Comparison of ENCODE assay signal across 9 mouse cellular contexts in genomic region chr16:17758902-17759301, GRCm38 (mm10). TPM values are rescaled to one million over a fixed set of nuclear protein-coding genes. Genes with fewer than 3 reads are reported as not detected.
A peak's percentile ranks its signal among the peaks of the same experiment; 100 is the strongest.
DNase-seq lines count a peak whose midpoint lies in the region; ATAC-seq lines count a peak whose summit lies in the region.
"Had no signal": no experiment of that assay in that cellular context is flagged by ENCODE, and none has a peak within 500 bp of the region (broad histone marks: within the 10 kb centered on the region; RNA-seq: fewer than 3 reads in every experiment).

No protein-coding gene starts in this region.

- H3K4me2 ChIP-seq in heart, embryonic 12.5 days, result peak overlapping the region; percentile 98
- peak overlapping the region; percentile 95 for H3K4me2 ChIP-seq in forebrain, embryonic 13.5 days
- H3K4me2 ChIP-seq in kidney, embryonic 16.5 days (replicated peaks; ENCODE audit: low read depth, low read length), result peak overlapping the region; percentile 92
- H3K4me2 ChIP-seq in midbrain, embryonic 15.5 days, result peak overlapping the region; percentile 64

- ATAC-seq in heart, embryonic 12.5 days (ENCODE audit: insufficient number of reproducible peaks, low FRiP score), result no peak; the same call in 1 of the 2 replicates
- no peak for ATAC-seq in forebrain, embryonic 13.5 days
- peak; percentile 32; the same call in 1 of the 2 replicates for ATAC-seq in kidney, embryonic 16.5 days (ENCODE audit: low FRiP score, low TSS enrichment)
- ATAC-seq in midbrain, embryonic 15.5 days (replicated peaks), result peak; percentile 40; the same call in 1 of the 2 replicates

- H3K27me3 ChIP-seq in heart, embryonic 12.5 days (replicated peaks), result no peaks in the 10 kb centered on the region
- H3K27me3 ChIP-seq in forebrain, embryonic 13.5 days, result 0 out of 2 replicates have a peak, but pooled peaks cover 5% of the 10 kb centered on the region
- H3K27me3 ChIP-seq in kidney, embryonic 16.5 days (ENCODE audit: insufficient read depth, low read length), result no peaks in the 10 kb centered on the region
- no peaks in the 10 kb centered on the region for H3K27me3 ChIP-seq in midbrain, embryonic 15.5 days (replicated peaks)

- H3K9me3 ChIP-seq in heart, embryonic 12.5 days (replicated peaks), result no peaks in the 10 kb centered on the region
- no peaks in the 10 kb centered on the region for H3K9me3 ChIP-seq in forebrain, embryonic 13.5 days (replicated peaks)
- no peaks in the 10 kb centered on the region for H3K9me3 ChIP-seq in kidney, embryonic 16.5 days (ENCODE audit: low read length)
- no peaks in the 10 kb centered on the region for H3K9me3 ChIP-seq in midbrain, embryonic 15.5 days

- no peaks in the 10 kb centered on the region; the same call in 1 of the 2 replicates for H3K36me3 ChIP-seq in heart, embryonic 12.5 days
- 0 out of 2 replicates have a peak, but pooled peaks cover 2% of the 10 kb centered on the region for H3K36me3 ChIP-seq in forebrain, embryonic 13.5 days (ENCODE audit: poor library complexity, severe bottlenecking)
- no peaks in the 10 kb centered on the region for H3K36me3 ChIP-seq in kidney, embryonic 16.5 days (ENCODE audit: insufficient read depth, low read length)
- H3K36me3 ChIP-seq in midbrain, embryonic 15.5 days (replicated peaks), result no peaks in the 10 kb centered on the region

- intact Hi-C loops in heart, postnatal 25 days (cut with DNase I), result no loop called here
- intact Hi-C loops in left cerebral cortex, postnatal 4 days (cut with DNase I), result no loop called here

- H3K4me3 ChIP-seq in heart, embryonic 12.5 days, result peak overlapping the region; percentile 81
- peak overlapping the region; percentile 69 for H3K4me3 ChIP-seq in forebrain, embryonic 13.5 days
- peak overlapping the region; percentile 64 for H3K4me3 ChIP-seq in kidney, embryonic 16.5 days (ENCODE audit: low read length)
- peak overlapping the region; percentile 79 for H3K4me3 ChIP-seq in midbrain, embryonic 15.5 days

- no peak for DNase-seq in heart, postnatal 25 days (ENCODE audit: low spot score)
- no peak for DNase-seq in cerebellum, postnatal 10 days
- no peak for DNase-seq in left cerebral cortex, postnatal 4 days
- no peak for DNase-seq in gastrocnemius, postnatal 4 days (ENCODE audit: low spot score in 2 of 2)

- peak overlapping the region; percentile 95; the same call in 1 of the 2 replicates for H3K9ac ChIP-seq in heart, embryonic 12.5 days
- H3K9ac ChIP-seq in forebrain, embryonic 13.5 days, result peak overlapping the region; percentile 51
- H3K9ac ChIP-seq in kidney, embryonic 16.5 days (replicated peaks; ENCODE audit: low read length), result peak overlapping the region; percentile 89
- H3K9ac ChIP-seq in midbrain, embryonic 15.5 days, result peak overlapping the region; percentile 93

- H3K4me1 ChIP-seq in heart, embryonic 12.5 days (replicated peaks), result peaks cover 27% of the 10 kb centered on the region
- H3K4me1 ChIP-seq in forebrain, embryonic 13.5 days, result peaks cover 27% of the 10 kb centered on the region
- peaks cover 19% of the 10 kb centered on the region for H3K4me1 ChIP-seq in kidney, embryonic 16.5 days (ENCODE audit: insufficient read depth, low read length)
- peaks cover 29% of the 10 kb centered on the region for H3K4me1 ChIP-seq in midbrain, embryonic 15.5 days

- 43% methylated on average over 9 of the region's 9 CpGs for WGBS in heart, embryonic 12.5 days
- 58% methylated on average over 9 of the region's 9 CpGs for WGBS in forebrain, embryonic 13.5 days
- 48% methylated on average over 9 of the region's 9 CpGs for WGBS in kidney, embryonic 16.5 days
- WGBS in midbrain, embryonic 15.5 days, result 47% methylated on average over 9 of the region's 9 CpGs

- H3K27ac ChIP-seq in heart, embryonic 12.5 days (ENCODE audit: poor library complexity, severe bottlenecking), result peak overlapping the region; percentile 53
- H3K27ac ChIP-seq in forebrain, embryonic 13.5 days, result no peak overlapping the region
- peak overlapping the region; percentile 39; the same call in 1 of the 2 replicates for H3K27ac ChIP-seq in kidney, embryonic 16.5 days (ENCODE audit: low read length)
- peak overlapping the region; percentile 77 for H3K27ac ChIP-seq in midbrain, embryonic 15.5 days

RNA-seq across cellular contexts. Expression of gene Klhl22, which starts 0.5 kb away (rescaled TPM):
- polyA plus RNA-seq in heart, embryonic 12.5 days (2016; fragmentation: Nextera tagmentation; extraction: Ambion mirVana), result 42.7 and 44.4 TPM in 2 replicates
- 10 to 100 TPM; 16.1 to 16.7 TPM for total RNA-seq in heart, postnatal 25 days (2021)
- polyA plus RNA-seq in forebrain, embryonic 13.5 days (2015; fragmentation: Nextera tagmentation; extraction: Ambion mirVana), result 53.4 and 55.6 TPM in 2 replicates
- polyA plus RNA-seq in kidney, embryonic 16.5 days (2015; fragmentation: Nextera tagmentation; extraction: Ambion mirVana), result 69.8 and 72.0 TPM in 2 replicates
- polyA plus RNA-seq in midbrain, embryonic 15.5 days (2015; fragmentation: Nextera tagmentation; extraction: Ambion mirVana), result 93.2 and 93.4 TPM in 2 replicates
- 10 to 100 TPM; 86.2 to 95.3 TPM for total RNA-seq in left cerebral cortex, postnatal 4 days (2021)
- total RNA-seq in gastrocnemius, postnatal 4 days (2021), result 10 to 100 TPM; 56.9 to 60.4 TPM

RNA-seq across cellular contexts. Expression of gene Med15, which starts 26.2 kb away (rescaled TPM):
- 36.9 and 39.9 TPM in 2 replicates for polyA plus RNA-seq in heart, embryonic 12.5 days (2016; fragmentation: Nextera tagmentation; extraction: Ambion mirVana)
- 10 to 100 TPM; 24.5 to 26.6 TPM for total RNA-seq in heart, postnatal 25 days (2021)
- polyA plus RNA-seq in forebrain, embryonic 13.5 days (2015; fragmentation: Nextera tagmentation; extraction: Ambion mirVana), result 42.0 and 45.2 TPM in 2 replicates
- 44.1 and 56.1 TPM in 2 replicates for polyA plus RNA-seq in kidney, embryonic 16.5 days (2015; fragmentation: Nextera tagmentation; extraction: Ambion mirVana)
- polyA plus RNA-seq in midbrain, embryonic 15.5 days (2015; fragmentation: Nextera tagmentation; extraction: Ambion mirVana), result 53.2 and 59.4 TPM in 2 replicates
- total RNA-seq in left cerebral cortex, postnatal 4 days (2021), result 10 to 100 TPM; 78.9 to 80.8 TPM
- 10 to 100 TPM; 36.9 to 46.9 TPM for total RNA-seq in gastrocnemius, postnatal 4 days (2021)

RNA-seq across cellular contexts. Expression of gene Scarf2, which starts 38.2 kb away (rescaled TPM):
- 15.8 and 17.4 TPM in 2 replicates for polyA plus RNA-seq in heart, embryonic 12.5 days (2016; fragmentation: Nextera tagmentation; extraction: Ambion mirVana)
- total RNA-seq in heart, postnatal 25 days (2021), result 1 to 10 TPM; 5.1 to 5.6 TPM
- polyA plus RNA-seq in forebrain, embryonic 13.5 days (2015; fragmentation: Nextera tagmentation; extraction: Ambion mirVana), result 0.76 and 1.1 TPM in 2 replicates
- polyA plus RNA-seq in kidney, embryonic 16.5 days (2015; fragmentation: Nextera tagmentation; extraction: Ambion mirVana), result 8.1 and 8.9 TPM in 2 replicates
- 1.7 and 2.6 TPM in 2 replicates for polyA plus RNA-seq in midbrain, embryonic 15.5 days (2015; fragmentation: Nextera tagmentation; extraction: Ambion mirVana)
- 1 to 10 TPM; 5.6 to 6.3 TPM for total RNA-seq in left cerebral cortex, postnatal 4 days (2021)
- total RNA-seq in gastrocnemius, postnatal 4 days (2021), result 10 to 100 TPM; 33.7 to 37.3 TPM
- total RNA-seq: hematopoietic stem cell, adult 5-6 weeks had no signal

Comparison
In these comparisons a context has a peak if more than half of its experiments do, and no peak if none do; other contexts are left out.
1. ATAC-seq: peak in kidney, embryonic 16.5 days (single experiment) and midbrain, embryonic 15.5 days (single experiment); none in heart, embryonic 12.5 days (single experiment) and forebrain, embryonic 13.5 days (single experiment).
2. Peak in every context shown above with its lines, with median percentiles within 50 percentile points of each other: H3K4me2 ChIP-seq, H3K4me3 ChIP-seq and H3K9ac ChIP-seq.